Mouse (Mus musculus): ENCODE data around the gene Zdhhc14. TPM values are rescaled to one million over a fixed set of nuclear protein-coding genes. Genes with fewer than 3 reads are reported as not detected.
A peak's percentile ranks its signal among the peaks of the same experiment; 100 is the strongest.

Zdhhc14 gene
- polyA plus RNA-seq, 1 experiment: 0.01 TPM

GRCm38 (mm10) chr17:5655536-5655935, 163.2 kb downstream of the Zdhhc14 start:
- H3ac ChIP-seq (ENCODE audit: control insufficient read depth, insufficient read length, low read depth): no peak overlapping the region
- TF ChIP-seq MAX (IDR thresholded peaks at IDR 0.05) (no peak), FOSL1 (IDR thresholded peaks at IDR 0.05; ENCODE audit: insufficient read depth, low read length, poor library complexity, severe bottlenecking) (no peak), CTCF (IDR thresholded peaks at IDR 0.05; ENCODE audit: control insufficient read depth, insufficient read depth, insufficient read length) (no peak), USF1 (IDR thresholded peaks at IDR 0.05; ENCODE audit: low read depth) (no peak), MYOD1 (IDR thresholded peaks at IDR 0.05; ENCODE audit: control insufficient read depth, insufficient read length, low read depth) (no peak), MYOG (IDR thresholded peaks at IDR 0.05; ENCODE audit: control insufficient read depth, extremely low read depth, insufficient read length) (no peak), CEBPB (IDR thresholded peaks at IDR 0.05; ENCODE audit: low read depth) (no peak)

GRCm38 (mm10) chr17:5660317-5661080, 168.1 kb downstream of the Zdhhc14 start:
- no peaks in the 10 kb centered on the region for H3K36me3 ChIP-seq (ENCODE audit: control insufficient read depth, insufficient read depth)
- H3K79me2 ChIP-seq (ENCODE audit: control insufficient read depth, insufficient read depth): no peaks in the 10 kb centered on the region
- H3K4me3 ChIP-seq (ENCODE audit: insufficient read depth, poor library complexity, severe bottlenecking): no peak overlapping the region
- no peak overlapping the region for H3ac ChIP-seq (ENCODE audit: control insufficient read depth, insufficient read length, low read depth)
- peaks cover 17% of the 10 kb centered on the region for H3K27me3 ChIP-seq (ENCODE audit: control insufficient read depth, insufficient read depth, insufficient read length)
- TF ChIP-seq MYOD1 (IDR thresholded peaks at IDR 0.05; ENCODE audit: control insufficient read depth, insufficient read length, low read depth) (no peak), MYOG (IDR thresholded peaks at IDR 0.05; ENCODE audit: control insufficient read depth, extremely low read depth, insufficient read length) (no peak), CTCF (IDR thresholded peaks at IDR 0.05; ENCODE audit: control insufficient read depth, insufficient read depth, insufficient read length) (no peak), CEBPB (IDR thresholded peaks at IDR 0.05; ENCODE audit: low read depth) (no peak), FOSL1 (IDR thresholded peaks at IDR 0.05; ENCODE audit: insufficient read depth, low read length, poor library complexity, severe bottlenecking) (no peak), MAX (IDR thresholded peaks at IDR 0.05) (no peak), USF1 (IDR thresholded peaks at IDR 0.05; ENCODE audit: low read depth) (no peak)
- no peaks in the 10 kb centered on the region for H3K79me3 ChIP-seq (ENCODE audit: low read depth)

More at GRCm38 (mm10) chr17:5655536-5655935, 163.2 kb downstream of the Zdhhc14 start:
- H3K36me3 ChIP-seq (ENCODE audit: control insufficient read depth, insufficient read depth): no peaks in the 10 kb centered on the region
- H3K79me2 ChIP-seq (ENCODE audit: control insufficient read depth, insufficient read depth): no peaks in the 10 kb centered on the region
- no peaks in the 10 kb centered on the region for H3K79me3 ChIP-seq (ENCODE audit: low read depth)
- no peak overlapping the region for H3K4me3 ChIP-seq (ENCODE audit: insufficient read depth, poor library complexity, severe bottlenecking)
- H3K27me3 ChIP-seq (ENCODE audit: control insufficient read depth, insufficient read depth, insufficient read length): peaks cover 33% of the 10 kb centered on the region

DNA sequence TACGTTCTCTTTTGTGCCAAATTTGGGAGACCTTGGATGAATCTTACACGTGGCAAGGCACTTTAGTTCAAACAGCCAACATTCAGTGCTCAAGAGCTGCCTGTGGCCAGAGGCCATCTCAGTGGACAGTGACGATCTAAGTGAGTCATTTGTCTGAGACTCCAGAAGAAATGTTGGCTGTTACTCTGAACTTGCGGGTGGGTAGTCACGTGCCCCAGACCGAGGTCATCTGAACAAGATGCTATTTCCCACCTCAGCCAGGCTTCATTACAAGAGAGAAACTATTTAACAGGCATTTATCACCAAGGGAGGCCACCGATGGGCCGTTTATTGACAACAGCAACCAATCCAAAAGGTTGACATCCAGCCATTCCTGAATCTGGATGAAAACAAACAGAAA, 174.3 kb downstream of the Zdhhc14 start:
- no peaks in the 10 kb centered on the region for H3K79me2 ChIP-seq (ENCODE audit: control insufficient read depth, insufficient read depth)
- no peak overlapping the region for H3ac ChIP-seq (ENCODE audit: control insufficient read depth, insufficient read length, low read depth)
- no peaks in the 10 kb centered on the region for H3K36me3 ChIP-seq (ENCODE audit: control insufficient read depth, insufficient read depth)
- no peaks in the 10 kb centered on the region for H3K79me3 ChIP-seq (ENCODE audit: low read depth)
- H3K4me3 ChIP-seq (ENCODE audit: insufficient read depth, poor library complexity, severe bottlenecking): no peak overlapping the region
- H3K27me3 ChIP-seq (ENCODE audit: control insufficient read depth, insufficient read depth, insufficient read length): peaks cover 10% of the 10 kb centered on the region
- TF ChIP-seq MYOD1 (IDR thresholded peaks at IDR 0.05; ENCODE audit: control insufficient read depth, insufficient read length, low read depth): no peak
- TF ChIP-seq USF1 (IDR thresholded peaks at IDR 0.05; ENCODE audit: low read depth): peak; percentile 67

GRCm38 (mm10) chr17:5668456-5668855, 176.1 kb downstream of the Zdhhc14 start:
- TF ChIP-seq FOSL1 (IDR thresholded peaks at IDR 0.05; ENCODE audit: insufficient read depth, low read length, poor library complexity, severe bottlenecking): no peak
- no peak for TF ChIP-seq CTCF (IDR thresholded peaks at IDR 0.05; ENCODE audit: control insufficient read depth, insufficient read depth, insufficient read length)
- no peak for TF ChIP-seq MAX (IDR thresholded peaks at IDR 0.05)
- TF ChIP-seq CEBPB (IDR thresholded peaks at IDR 0.05; ENCODE audit: low read depth): no peak
- TF ChIP-seq USF1 (IDR thresholded peaks at IDR 0.05; ENCODE audit: low read depth): no peak
- no peak for TF ChIP-seq MYOD1 (IDR thresholded peaks at IDR 0.05; ENCODE audit: control insufficient read depth, insufficient read length, low read depth)
- TF ChIP-seq MYOG (IDR thresholded peaks at IDR 0.05; ENCODE audit: control insufficient read depth, extremely low read depth, insufficient read length): no peak
- Histone ChIP-seq H3K36me3 (ENCODE audit: control insufficient read depth, insufficient read depth) (no peaks in the 10 kb centered on the region), H3K79me3 (ENCODE audit: low read depth) (no peaks in the 10 kb centered on the region), H3K79me2 (ENCODE audit: control insufficient read depth, insufficient read depth) (no peaks in the 10 kb centered on the region), H3K27me3 (ENCODE audit: control insufficient read depth, insufficient read depth, insufficient read length) (peaks cover 10% of the 10 kb centered on the region), H3ac (ENCODE audit: control insufficient read depth, insufficient read length, low read depth) (no peak overlapping the region), H3K4me3 (ENCODE audit: insufficient read depth, poor library complexity, severe bottlenecking) (no peak overlapping the region)

GRCm38 (mm10) chr17:5668981-5669380, 176.6 kb downstream of the Zdhhc14 start:
- H3K79me3 ChIP-seq (ENCODE audit: low read depth): no peaks in the 10 kb centered on the region
- H3K27me3 ChIP-seq (ENCODE audit: control insufficient read depth, insufficient read depth, insufficient read length): peaks cover 9% of the 10 kb centered on the region
- no peak for TF ChIP-seq FOSL1 (IDR thresholded peaks at IDR 0.05; ENCODE audit: insufficient read depth, low read length, poor library complexity, severe bottlenecking)
- no peak for TF ChIP-seq USF1 (IDR thresholded peaks at IDR 0.05; ENCODE audit: low read depth)
- TF ChIP-seq MAX (IDR thresholded peaks at IDR 0.05): no peak
- TF ChIP-seq MYOD1 (IDR thresholded peaks at IDR 0.05; ENCODE audit: control insufficient read depth, insufficient read length, low read depth): no peak
- no peak for TF ChIP-seq CEBPB (IDR thresholded peaks at IDR 0.05; ENCODE audit: low read depth)
- no peak for TF ChIP-seq MYOG (IDR thresholded peaks at IDR 0.05; ENCODE audit: control insufficient read depth, extremely low read depth, insufficient read length)
- TF ChIP-seq CTCF (IDR thresholded peaks at IDR 0.05; ENCODE audit: control insufficient read depth, insufficient read depth, insufficient read length): no peak
- no peak overlapping the region for H3K4me3 ChIP-seq (ENCODE audit: insufficient read depth, poor library complexity, severe bottlenecking)
- H3K36me3 ChIP-seq (ENCODE audit: control insufficient read depth, insufficient read depth): no peaks in the 10 kb centered on the region
- H3ac ChIP-seq (ENCODE audit: control insufficient read depth, insufficient read length, low read depth): no peak overlapping the region
- no peaks in the 10 kb centered on the region for H3K79me2 ChIP-seq (ENCODE audit: control insufficient read depth, insufficient read depth)

Data from C2C12 (cell line).